Mouse (Mus musculus): Measurements from ENCODE around the gene Gal3st3. TPM values are rescaled to one million over a fixed set of nuclear protein-coding genes. Genes with fewer than 3 reads are reported as not detected.

Gal3st3 gene
- polyA plus RNA-seq, 1 experiment from 2014 or later = 15.6 TPM

DNA sequence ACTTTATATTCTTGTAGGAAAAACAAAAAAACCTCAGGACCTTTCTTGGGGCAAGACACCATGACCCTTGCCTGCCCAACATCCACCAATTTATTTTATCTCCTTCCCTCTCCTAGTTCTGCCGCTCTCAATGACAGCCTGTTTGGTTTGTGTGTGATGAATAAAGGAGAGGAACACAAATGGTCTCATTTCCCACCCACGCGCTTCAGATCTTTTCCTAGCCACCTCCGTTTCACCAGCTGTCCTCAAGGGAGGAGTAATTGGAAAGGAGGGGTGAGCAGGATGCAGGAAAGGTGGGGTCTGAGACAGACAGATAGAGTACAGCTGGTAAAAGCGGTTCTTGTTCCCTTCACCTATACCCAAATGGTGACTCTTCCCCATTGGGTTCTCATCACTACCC is 1.5 kb upstream of the Gal3st3 start:
- Histone ChIP-seq H3K27ac (ENCODE audit: low read depth, low read length) (no peak overlapping the region), H3K9me3 (ENCODE audit: control insufficient read depth, low read length) (no peaks in the 10 kb centered on the region), H3K36me3 (ENCODE audit: control insufficient read depth, insufficient read depth, low read length) (peaks cover 12% of the 10 kb centered on the region), H3K4me3 (ENCODE audit: low read depth, low read length) (no peak overlapping the region), H3K4me1 (ENCODE audit: control insufficient read depth, insufficient read depth, low read length) (peaks cover 19% of the 10 kb centered on the region), H3K9ac (ENCODE audit: low read length) (no peak overlapping the region), H3K27me3 (ENCODE audit: control insufficient read depth, insufficient read depth, low read length) (no peaks in the 10 kb centered on the region), H3K4me2 (no peak overlapping the region)
- no peak for ATAC-seq (ENCODE audit: low FRiP score)
- 91% methylated on average over 5 of the region's 5 CpGs for WGBS
- no peak for DNase-seq (ENCODE audit: low spot score, missing footprints)

DNA sequence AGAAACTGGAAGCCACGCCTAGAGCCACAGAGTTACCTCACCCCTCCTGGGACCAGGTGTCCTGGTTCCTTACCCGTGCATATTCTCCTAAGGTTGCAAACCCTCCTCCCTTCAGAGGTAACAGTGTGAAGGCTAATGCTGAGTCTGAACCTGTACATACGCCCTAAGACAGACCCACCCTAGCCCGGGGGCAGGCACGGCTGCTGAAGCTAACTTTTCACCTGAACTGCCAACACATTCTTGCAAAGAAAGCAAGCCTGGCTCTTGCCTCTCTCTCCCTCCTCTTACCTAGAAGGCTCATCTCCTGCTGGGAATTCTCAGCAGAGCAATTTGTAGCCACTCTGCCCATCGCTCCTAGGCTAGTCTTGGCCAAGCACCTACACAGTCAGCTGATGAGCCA is 2.5 kb downstream of the Gal3st3 start:
- ATAC-seq (ENCODE audit: low FRiP score) = no peak
- no peak for DNase-seq (ENCODE audit: low spot score, missing footprints)
- H3K4me2 ChIP-seq = no peak overlapping the region
- WGBS = 80% methylated on average over 6 of the region's 6 CpGs
- no peak overlapping the region for H3K4me3 ChIP-seq (ENCODE audit: low read depth, low read length)
- H3K9ac ChIP-seq (ENCODE audit: low read length) = no peak overlapping the region
- no peaks in the 10 kb centered on the region for H3K27me3 ChIP-seq (ENCODE audit: control insufficient read depth, insufficient read depth, low read length)
- H3K27ac ChIP-seq (ENCODE audit: low read depth, low read length) = no peak overlapping the region
- no peaks in the 10 kb centered on the region for H3K36me3 ChIP-seq (ENCODE audit: control insufficient read depth, insufficient read depth, low read length)
- H3K4me1 ChIP-seq (ENCODE audit: control insufficient read depth, insufficient read depth, low read length) = peaks cover 11% of the 10 kb centered on the region
- no peaks in the 10 kb centered on the region for H3K9me3 ChIP-seq (ENCODE audit: control insufficient read depth, low read length)

DNA sequence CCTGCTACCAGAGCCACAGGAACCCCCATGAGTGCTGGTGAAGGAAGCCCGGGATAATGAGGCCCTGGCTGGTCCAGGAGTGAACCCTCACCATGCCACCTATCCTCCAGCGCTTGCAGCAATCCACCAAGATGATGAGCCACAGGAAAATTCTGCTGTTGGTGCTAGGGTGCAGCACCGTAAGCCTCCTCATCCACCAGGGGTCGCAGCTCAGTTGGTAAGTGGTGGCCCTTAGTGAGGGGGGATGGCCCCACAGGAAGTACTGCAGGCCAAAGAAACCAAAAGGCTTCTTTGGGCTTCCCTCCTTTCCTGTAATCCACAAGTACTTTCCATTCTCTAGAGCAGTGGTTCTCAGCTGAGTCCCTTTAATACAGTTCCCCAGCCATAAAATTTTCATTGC is 4.3 kb downstream of the Gal3st3 start:
- no peak overlapping the region for H3K9ac ChIP-seq (ENCODE audit: low read length)
- H3K27ac ChIP-seq (ENCODE audit: low read depth, low read length) = no peak overlapping the region
- DNase-seq (ENCODE audit: low spot score, missing footprints) (no peak), ATAC-seq (ENCODE audit: low FRiP score) (no peak)
- H3K4me3 ChIP-seq (ENCODE audit: low read depth, low read length) = no peak overlapping the region
- peaks cover 5% of the 10 kb centered on the region; the same call in 1 of the 2 replicates for H3K27me3 ChIP-seq (ENCODE audit: control insufficient read depth, insufficient read depth, low read length)
- H3K36me3 ChIP-seq (ENCODE audit: control insufficient read depth, insufficient read depth, low read length) = peaks cover 8% of the 10 kb centered on the region
- no peaks in the 10 kb centered on the region; the same call in 1 of the 2 replicates for H3K9me3 ChIP-seq (ENCODE audit: control insufficient read depth, low read length)
- peaks cover 11% of the 10 kb centered on the region for H3K4me1 ChIP-seq (ENCODE audit: control insufficient read depth, insufficient read depth, low read length)
- 38% methylated on average over 4 of the region's 4 CpGs for WGBS
- H3K4me2 ChIP-seq = no peak overlapping the region

DNA sequence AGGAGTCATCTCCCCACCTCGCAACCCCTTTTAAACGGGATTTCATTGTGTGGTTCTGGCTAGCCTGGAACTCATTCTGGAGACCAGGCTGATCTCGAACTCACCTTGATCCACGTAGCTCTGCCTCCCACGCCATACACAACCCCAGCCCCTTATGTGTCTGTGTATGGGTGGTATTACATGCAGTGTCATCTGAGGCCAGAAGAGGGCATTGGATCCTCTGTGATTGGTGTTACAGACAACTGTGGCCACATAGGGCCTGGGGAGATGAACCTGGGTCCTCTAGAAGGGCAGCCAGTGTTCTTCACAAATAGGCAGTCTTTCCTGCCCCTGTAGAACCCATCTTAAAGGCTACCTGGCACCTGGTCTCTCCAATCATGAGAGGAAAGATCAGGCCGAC is 8.1 kb downstream of the Gal3st3 start:
- Histone ChIP-seq H3K4me2 (no peak overlapping the region), H3K4me3 (ENCODE audit: low read depth, low read length) (no peak overlapping the region), H3K27ac (ENCODE audit: low read depth, low read length) (no peak overlapping the region), H3K9me3 (ENCODE audit: control insufficient read depth, low read length) (no peaks in the 10 kb centered on the region; the same call in 1 of the 2 replicates), H3K4me1 (ENCODE audit: control insufficient read depth, insufficient read depth, low read length) (no peaks in the 10 kb centered on the region), H3K9ac (ENCODE audit: low read length) (no peak overlapping the region), H3K27me3 (ENCODE audit: control insufficient read depth, insufficient read depth, low read length) (peaks cover 5% of the 10 kb centered on the region; the same call in 1 of the 2 replicates), H3K36me3 (ENCODE audit: control insufficient read depth, insufficient read depth, low read length) (peaks cover 10% of the 10 kb centered on the region)
- peak; percentile 49 for DNase-seq (ENCODE audit: low spot score, missing footprints)
- no peak for ATAC-seq (ENCODE audit: low FRiP score)
- 77% methylated on average over 6 of the region's 6 CpGs for WGBS

DNA sequence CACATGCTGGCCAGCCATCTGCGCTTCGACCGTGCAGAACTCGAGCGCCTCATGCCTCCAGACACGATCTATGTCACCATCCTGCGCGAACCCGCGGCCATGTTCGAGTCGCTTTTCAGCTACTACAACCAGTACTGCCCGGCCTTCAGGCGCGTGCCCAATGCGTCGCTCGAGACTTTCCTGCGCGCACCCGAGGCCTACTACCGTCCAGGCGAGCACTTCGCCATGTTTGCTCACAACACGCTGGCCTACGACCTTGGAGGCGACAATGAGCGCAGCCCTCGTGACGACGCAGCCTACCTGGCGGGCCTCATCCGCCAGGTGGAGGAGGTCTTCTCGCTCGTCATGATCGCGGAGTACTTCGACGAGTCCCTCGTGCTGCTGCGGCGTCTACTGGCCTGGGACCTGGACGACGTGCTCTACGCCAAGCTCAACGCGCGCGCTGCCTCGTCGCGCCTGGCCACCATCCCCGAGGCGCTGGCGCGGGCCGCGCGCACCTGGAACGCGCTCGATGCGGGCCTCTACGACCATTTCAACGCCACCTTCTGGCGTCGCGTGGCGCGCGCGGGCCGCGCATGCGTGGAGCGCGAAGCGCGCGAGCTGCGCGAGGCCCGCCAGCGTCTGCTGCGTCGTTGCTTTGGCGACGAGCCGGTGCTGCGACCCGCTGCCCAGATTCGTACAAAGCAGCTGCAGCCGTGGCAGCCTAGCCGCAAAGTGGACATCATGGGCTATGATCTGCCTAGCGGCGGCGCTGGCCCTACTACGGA is 9.0 kb downstream of the Gal3st3 start:
- Histone ChIP-seq H3K9ac (ENCODE audit: low read length) (no peak overlapping the region), H3K9me3 (ENCODE audit: control insufficient read depth, low read length) (no peaks in the 10 kb centered on the region; the same call in 1 of the 2 replicates), H3K4me3 (ENCODE audit: low read depth, low read length) (no peak overlapping the region), H3K36me3 (ENCODE audit: control insufficient read depth, insufficient read depth, low read length) (peaks cover 10% of the 10 kb centered on the region), H3K27me3 (ENCODE audit: control insufficient read depth, insufficient read depth, low read length) (peaks cover 5% of the 10 kb centered on the region; the same call in 1 of the 2 replicates), H3K4me2 (peak overlapping the region; percentile 22; the same call in 1 of the 2 replicates), H3K4me1 (ENCODE audit: control insufficient read depth, insufficient read depth, low read length) (no peaks in the 10 kb centered on the region), H3K27ac (ENCODE audit: low read depth, low read length) (no peak overlapping the region)
- ATAC-seq (ENCODE audit: low FRiP score) (no peak), DNase-seq (ENCODE audit: low spot score, missing footprints) (no peak)
- WGBS = 43% methylated on average over 98 of the region's 98 CpGs

DNA sequence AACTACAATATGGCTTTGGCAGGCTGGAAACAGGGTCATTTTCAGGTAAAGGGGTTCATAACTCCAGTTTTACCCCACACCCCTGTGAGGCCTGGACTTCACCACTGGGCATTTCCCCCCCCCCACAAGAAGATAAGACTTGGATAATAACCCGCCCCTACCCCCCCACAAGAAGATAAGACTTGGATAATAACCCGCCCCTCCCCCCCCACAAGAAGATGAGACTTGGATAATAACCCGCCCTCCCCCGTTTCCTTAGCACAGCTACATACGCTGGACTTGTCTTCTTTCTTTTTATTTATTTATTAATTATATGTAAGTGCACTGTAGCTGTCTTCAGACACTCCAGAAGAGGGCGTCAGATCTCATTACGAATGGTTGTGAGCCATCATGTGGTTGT is 10.9 kb downstream of the Gal3st3 start:
- no peak for ATAC-seq (ENCODE audit: low FRiP score)
- no peak for DNase-seq (ENCODE audit: low spot score, missing footprints)

DNA sequence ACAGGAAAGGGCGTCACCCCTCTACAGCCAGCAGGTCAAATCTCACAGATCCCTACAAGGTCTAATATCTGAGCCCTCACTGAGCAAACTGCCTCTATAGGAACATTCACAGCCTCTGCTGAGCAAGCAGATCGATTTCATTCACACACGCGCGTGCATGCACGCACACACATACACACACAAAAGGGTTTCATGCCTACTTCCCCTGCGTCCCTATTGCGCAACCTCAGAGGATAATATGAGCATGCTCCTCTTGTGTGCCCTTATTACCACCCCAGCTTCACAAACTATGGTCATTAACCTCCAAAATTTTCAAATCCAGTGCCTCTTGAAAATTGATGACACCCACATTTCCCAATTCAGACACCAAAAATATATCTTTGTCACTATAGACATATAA is 15.1 kb downstream of the Gal3st3 start:
- DNase-seq (ENCODE audit: low spot score, missing footprints) (peak; percentile 31), ATAC-seq (ENCODE audit: low FRiP score) (no peak)
- no peak overlapping the region for H3K27ac ChIP-seq (ENCODE audit: low read depth, low read length)
- no peaks in the 10 kb centered on the region for H3K36me3 ChIP-seq (ENCODE audit: control insufficient read depth, insufficient read depth, low read length)
- H3K4me2 ChIP-seq = no peak overlapping the region
- H3K4me1 ChIP-seq (ENCODE audit: control insufficient read depth, insufficient read depth, low read length) = no peaks in the 10 kb centered on the region
- no peak overlapping the region for H3K4me3 ChIP-seq (ENCODE audit: low read depth, low read length)
- 88% methylated on average over 8 of the region's 8 CpGs for WGBS
- H3K9ac ChIP-seq (ENCODE audit: low read length) = no peak overlapping the region
- no peaks in the 10 kb centered on the region for H3K27me3 ChIP-seq (ENCODE audit: control insufficient read depth, insufficient read depth, low read length)
- no peaks in the 10 kb centered on the region; the same call in 1 of the 2 replicates for H3K9me3 ChIP-seq (ENCODE audit: control insufficient read depth, low read length)

More for the DNA sequence above, 10.9 kb downstream of the Gal3st3 start:
- H3K9me3 ChIP-seq (ENCODE audit: control insufficient read depth, low read length) = no peaks in the 10 kb centered on the region; the same call in 1 of the 2 replicates
- peaks cover 5% of the 10 kb centered on the region; the same call in 1 of the 2 replicates for H3K27me3 ChIP-seq (ENCODE audit: control insufficient read depth, insufficient read depth, low read length)
- no peak overlapping the region for H3K4me2 ChIP-seq
- H3K36me3 ChIP-seq (ENCODE audit: control insufficient read depth, insufficient read depth, low read length) = peaks cover 10% of the 10 kb centered on the region
- WGBS = 85% methylated on average over 7 of the region's 7 CpGs
- no peaks in the 10 kb centered on the region for H3K4me1 ChIP-seq (ENCODE audit: control insufficient read depth, insufficient read depth, low read length)
- H3K4me3 ChIP-seq (ENCODE audit: low read depth, low read length) = no peak overlapping the region
- H3K9ac ChIP-seq (ENCODE audit: low read length) = no peak overlapping the region
- H3K27ac ChIP-seq (ENCODE audit: low read depth, low read length) = no peak overlapping the region

DNA sequence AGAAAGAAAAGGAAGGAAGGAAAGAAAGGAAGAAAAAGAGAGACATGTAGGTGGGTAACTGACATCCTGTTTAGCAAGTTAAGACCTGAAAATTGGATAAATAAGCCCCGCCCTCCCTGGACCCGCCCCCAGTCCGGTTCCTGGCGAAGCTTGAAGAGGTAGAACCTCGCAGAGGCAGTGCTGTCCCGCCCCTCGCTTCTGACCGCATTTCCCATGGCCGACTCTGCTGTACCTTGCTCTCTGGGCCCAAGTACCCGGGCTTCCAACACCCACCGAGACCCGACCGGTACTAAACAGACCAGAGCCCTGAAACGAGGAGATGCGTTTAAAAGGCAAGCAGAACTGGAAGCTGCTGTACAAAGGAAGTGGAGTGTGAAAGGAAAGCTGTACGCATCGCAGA is 25.7 kb downstream of the Gal3st3 start:
- Histone ChIP-seq H3K36me3 (ENCODE audit: control insufficient read depth, insufficient read depth, low read length) (no peaks in the 10 kb centered on the region), H3K9me3 (ENCODE audit: control insufficient read depth, low read length) (no peaks in the 10 kb centered on the region), H3K4me2 (no peak overlapping the region), H3K4me3 (ENCODE audit: low read depth, low read length) (no peak overlapping the region), H3K9ac (ENCODE audit: low read length) (no peak overlapping the region), H3K27me3 (ENCODE audit: control insufficient read depth, insufficient read depth, low read length) (no peaks in the 10 kb centered on the region), H3K4me1 (ENCODE audit: control insufficient read depth, insufficient read depth, low read length) (no peaks in the 10 kb centered on the region), H3K27ac (ENCODE audit: low read depth, low read length) (no peak overlapping the region)
- WGBS = 57% methylated on average over 17 of the region's 17 CpGs
- no peak for DNase-seq (ENCODE audit: low spot score, missing footprints)
- no peak for ATAC-seq (ENCODE audit: low FRiP score)

DNA sequence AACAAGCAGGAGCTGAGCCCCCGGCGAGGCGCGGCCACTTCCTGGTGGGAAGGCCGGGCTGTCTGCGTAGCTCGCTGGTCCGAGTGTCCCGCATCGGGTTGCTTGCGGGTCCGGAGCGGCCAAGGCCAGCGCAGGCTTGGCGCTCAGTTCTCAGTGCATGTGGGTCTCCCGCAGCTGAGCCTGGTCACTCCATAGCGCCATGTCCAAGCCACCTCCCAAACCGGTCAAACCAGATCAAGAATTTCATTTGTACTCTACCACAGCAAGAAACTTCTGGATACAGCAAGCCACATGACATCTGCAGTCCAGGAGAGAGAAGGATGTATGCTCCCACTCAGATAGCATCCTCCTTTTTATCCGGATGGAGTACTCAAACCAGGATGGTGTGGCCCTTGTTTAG is 29.8 kb downstream of the Gal3st3 start:
- Histone ChIP-seq H3K4me2 (no peak overlapping the region), H3K27ac (ENCODE audit: low read depth, low read length) (no peak overlapping the region), H3K27me3 (ENCODE audit: control insufficient read depth, insufficient read depth, low read length) (no peaks in the 10 kb centered on the region), H3K9ac (ENCODE audit: low read length) (no peak overlapping the region), H3K9me3 (ENCODE audit: control insufficient read depth, low read length) (no peaks in the 10 kb centered on the region), H3K36me3 (ENCODE audit: control insufficient read depth, insufficient read depth, low read length) (no peaks in the 10 kb centered on the region), H3K4me1 (ENCODE audit: control insufficient read depth, insufficient read depth, low read length) (no peaks in the 10 kb centered on the region), H3K4me3 (ENCODE audit: low read depth, low read length) (no peak overlapping the region)
- ATAC-seq (ENCODE audit: low FRiP score) (no peak), DNase-seq (ENCODE audit: low spot score, missing footprints) (no peak)
- WGBS = 77% methylated on average over 19 of the region's 19 CpGs
